Mouse (Mus musculus) midbrain, embryonic 16.5 days (tissue): Measurements from ENCODE around the gene Ric1. TPM values are rescaled to one million over a fixed set of nuclear protein-coding genes. Genes with fewer than 3 reads are reported as not detected.
A peak's percentile ranks its signal among the peaks of the same experiment; 100 is the strongest.

Experiments used
- ATAC-seq: fragments of 200-750 bp; cut with Nextera tagmentation; 2 replicates; pipeline ENCODE4 v1.8.0; 2017; ENCODE audit warnings: moderate TSS enrichment
- H3K27ac ChIP-seq: fragments of 300-500 bp; sonication (generic); 2 replicates; pipeline ENCODE4 v1.5.1; 2014; ENCODE audit warnings: mild to moderate bottlenecking, low read length, mixed read lengths
- H3K27me3 ChIP-seq: fragments of 300-500 bp; sonication (generic); 2 replicates; pipeline ENCODE4 v1.6.1; 2014; ENCODE audit warnings: low read depth, low read length, mixed read lengths; ENCODE audit not compliant: control insufficient read depth, insufficient read depth
- H3K36me3 ChIP-seq: fragments of 300-500 bp; sonication (generic); 2 replicates; pipeline ENCODE4 v1.6.1; 2014; ENCODE audit warnings: mild to moderate bottlenecking, low read length, moderate library complexity, mixed read lengths; ENCODE audit not compliant: control insufficient read depth, insufficient read depth
- H3K4me1 ChIP-seq: fragments of 300-500 bp; sonication (generic); 2 replicates; pipeline ENCODE4 v1.6.1; 2014; ENCODE audit warnings: mild to moderate bottlenecking, low read length, mixed read lengths; ENCODE audit not compliant: control insufficient read depth, insufficient read depth
- H3K4me2 ChIP-seq: fragments of 300-500 bp; sonication (generic); 2 replicates; pipeline ENCODE4 v1.6.1; 2014; ENCODE audit warnings: mild to moderate bottlenecking, low read length, mixed read lengths
- H3K4me3 ChIP-seq: fragments of 300-500 bp; sonication (generic); 2 replicates; pipeline ENCODE4 v1.5.1; 2014; ENCODE audit warnings: low read depth, mild to moderate bottlenecking, low read length, moderate library complexity, mixed read lengths
- H3K9ac ChIP-seq: fragments of 300-500 bp; sonication (generic); 2 replicates; pipeline ENCODE4 v1.6.1; 2014; ENCODE audit warnings: low read depth, low read length, mixed read lengths
- H3K9me3 ChIP-seq: fragments of 300-500 bp; sonication (generic); replicated peaks from 2 replicates; pipeline ENCODE4 v1.6.1; 2014; ENCODE audit warnings: mild to moderate bottlenecking, low read length, mixed read lengths; ENCODE audit not compliant: control insufficient read depth, poor library complexity, severe bottlenecking
- WGBS: fragments of 180-500 bp; shearing (Covaris S2); extraction: QIAGEN DNeasy Blood & Tissue Kit; methylation state at CpG from one replicate; pipeline ENCODE4 v1.1.7; 2014; 5-methylcytosine and 5-hydroxymethylcytosine counted together
- polyA plus RNA-seq: library from polyadenylated mRNA; unstranded; fragments of >200 nt; fragmentation: Nextera tagmentation; extraction: Ambion mirVana; gene quantifications from 2 replicates; pipeline ENCODE4 v1.2.1, GENCODE M21; 2015

Gene Ric1
- polyA plus RNA-seq, 1 experiment from 2014 or later = 12.6 TPM

- H3K36me3 ChIP-seq = no peaks in the 10 kb centered on the region
- no peak overlapping the region for H3K4me2 ChIP-seq
- H3K9me3 ChIP-seq = no peaks in the 10 kb centered on the region
- no peaks in the 10 kb centered on the region for H3K27me3 ChIP-seq
- no peak overlapping the region for H3K27ac ChIP-seq
- no peak overlapping the region for H3K4me3 ChIP-seq
- 78% methylated on average over 4 of the region's 4 CpGs for whole genome bisulfite sequencing
- no peak for ATAC-seq
- no peak overlapping the region for H3K9ac ChIP-seq
- H3K4me1 ChIP-seq = no peaks in the 10 kb centered on the region
These were observed 27.6 kb upstream of the Ric1 start for GRCm38 (mm10) chr19:29494454-29494853.

DNA sequence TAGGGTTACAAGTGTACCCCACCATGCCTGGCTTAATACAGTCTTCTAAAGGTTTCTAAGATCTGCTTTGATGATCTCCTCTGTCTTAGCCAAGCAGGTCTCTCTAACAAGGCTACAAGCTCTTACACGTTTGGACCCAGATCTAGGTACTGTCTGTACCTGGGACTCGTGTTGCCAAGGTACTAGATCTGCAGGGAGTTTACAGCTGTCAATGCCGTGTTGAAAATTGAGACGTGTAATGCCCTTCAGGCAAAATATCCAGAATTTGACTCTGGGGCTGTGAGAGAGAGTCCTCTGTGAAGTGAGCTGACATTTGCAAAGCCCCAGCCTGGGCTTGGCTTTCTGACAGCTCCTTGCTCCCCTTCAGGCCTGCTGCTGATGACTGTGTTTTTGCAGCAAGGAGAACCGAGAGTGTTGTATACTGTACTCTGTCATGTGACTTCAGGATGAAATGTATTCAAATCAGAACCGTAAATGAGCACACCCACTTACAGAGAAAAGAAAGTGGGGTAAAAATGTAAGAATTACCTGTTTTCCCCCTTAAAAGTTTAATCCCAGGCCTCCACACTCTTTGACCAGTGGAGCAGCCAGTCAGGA is 26.0 kb upstream of the Ric1 start:
- Histone ChIP-seq H3K4me1 (no peaks in the 10 kb centered on the region; the same call in 1 of the 2 replicates), H3K9ac (no peak overlapping the region), H3K4me3 (no peak overlapping the region), H3K9me3 (no peaks in the 10 kb centered on the region), H3K27ac (no peak overlapping the region), H3K36me3 (no peaks in the 10 kb centered on the region), H3K27me3 (no peaks in the 10 kb centered on the region), H3K4me2 (no peak overlapping the region)
- WGBS = 71% methylated on average over 6 of the region's 6 CpGs
- no peak for ATAC-seq

DNA sequence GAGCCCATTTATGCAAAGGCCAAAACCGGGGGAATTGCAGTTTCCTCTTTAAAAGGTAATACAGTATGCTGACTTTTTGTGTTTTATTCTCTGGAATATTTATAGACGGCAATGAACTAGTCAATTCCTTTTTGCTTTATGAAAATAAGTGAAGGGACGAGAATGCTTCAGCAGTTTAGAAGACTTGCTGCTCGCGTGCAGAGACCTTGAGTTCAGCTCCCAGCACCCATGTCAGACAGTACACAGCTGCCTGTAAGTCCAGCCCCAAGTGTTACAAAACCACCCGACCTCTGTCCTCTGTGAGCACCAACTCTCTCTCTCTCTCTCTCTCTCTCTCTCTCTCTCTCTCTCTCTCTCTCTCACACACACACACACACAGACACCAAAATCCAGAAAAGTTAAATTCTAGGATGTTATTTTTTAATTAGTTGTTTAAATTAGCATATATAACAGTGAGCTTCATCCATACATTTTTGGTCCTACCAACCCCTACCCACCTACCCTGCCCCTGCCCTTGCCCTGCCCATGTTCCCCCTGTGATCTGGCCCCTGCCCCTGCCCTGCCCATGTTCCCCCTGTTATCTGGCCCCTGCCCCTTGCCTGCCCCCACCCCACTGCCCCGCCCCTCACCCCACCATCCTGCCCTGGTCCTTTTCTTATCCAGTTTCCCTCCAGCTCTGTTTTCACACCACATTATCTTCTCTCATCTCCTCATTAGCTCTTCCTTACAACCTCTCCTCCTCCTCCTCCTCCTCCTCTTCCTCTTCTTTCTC is 25.1 kb upstream of the Ric1 start:
- H3K4me2 ChIP-seq = no peak overlapping the region
- no peak for ATAC-seq
- no peaks in the 10 kb centered on the region; the same call in 1 of the 2 replicates for H3K4me1 ChIP-seq
- H3K4me3 ChIP-seq = no peak overlapping the region
- no peak overlapping the region for H3K9ac ChIP-seq
- no peaks in the 10 kb centered on the region for H3K36me3 ChIP-seq
- no peak overlapping the region for H3K27ac ChIP-seq
- no peaks in the 10 kb centered on the region for H3K27me3 ChIP-seq
- 77% methylated on average over 7 of the region's 7 CpGs for WGBS
- H3K9me3 ChIP-seq = no peaks in the 10 kb centered on the region

GRCm38 (mm10) chr19:29497874-29498273 is 24.2 kb upstream of the Ric1 start:
- H3K4me3 ChIP-seq = no peak overlapping the region
- no peak overlapping the region for H3K4me2 ChIP-seq
- 91% methylated on average over 7 of the region's 7 CpGs for WGBS
- H3K9ac ChIP-seq = no peak overlapping the region
- H3K36me3 ChIP-seq = no peaks in the 10 kb centered on the region
- ATAC-seq = no peak
- no peaks in the 10 kb centered on the region for H3K9me3 ChIP-seq
- no peaks in the 10 kb centered on the region; the same call in 1 of the 2 replicates for H3K4me1 ChIP-seq
- no peak overlapping the region for H3K27ac ChIP-seq
- H3K27me3 ChIP-seq = no peaks in the 10 kb centered on the region

- no peak for ATAC-seq
- 84% methylated on average over 6 of the region's 6 CpGs for WGBS
These were observed 23.1 kb upstream of the Ric1 start for GRCm38 (mm10) chr19:29498842-29499456.

GRCm38 (mm10) chr19:29500333-29500732 is 21.7 kb upstream of the Ric1 start:
- Histone ChIP-seq H3K27ac (no peak overlapping the region), H3K4me3 (no peak overlapping the region), H3K27me3 (no peaks in the 10 kb centered on the region), H3K9ac (no peak overlapping the region), H3K4me2 (no peak overlapping the region), H3K4me1 (no peaks in the 10 kb centered on the region; the same call in 1 of the 2 replicates), H3K36me3 (no peaks in the 10 kb centered on the region), H3K9me3 (no peaks in the 10 kb centered on the region)
- ATAC-seq = no peak
- 86% methylated on average over 1 of the region's 1 CpGs for WGBS

More at GRCm38 (mm10) chr19:29498842-29499456, 23.1 kb upstream of the Ric1 start:
- no peaks in the 10 kb centered on the region for H3K9me3 ChIP-seq
- H3K9ac ChIP-seq = no peak overlapping the region
- no peaks in the 10 kb centered on the region for H3K27me3 ChIP-seq
- H3K4me3 ChIP-seq = no peak overlapping the region
- no peak overlapping the region for H3K4me2 ChIP-seq
- H3K4me1 ChIP-seq = no peaks in the 10 kb centered on the region; the same call in 1 of the 2 replicates
- H3K27ac ChIP-seq = no peak overlapping the region
- no peaks in the 10 kb centered on the region for H3K36me3 ChIP-seq

- H3K36me3 ChIP-seq = no peaks in the 10 kb centered on the region
- 0 out of 2 replicates have a peak overlapping the region, but pooled peaks have one; percentile 30 for H3K9ac ChIP-seq
- no peaks in the 10 kb centered on the region for H3K9me3 ChIP-seq
- no peaks in the 10 kb centered on the region; the same call in 1 of the 2 replicates for H3K4me1 ChIP-seq
- H3K4me2 ChIP-seq = peak overlapping the region; percentile 43; the same call in 1 of the 2 replicates
- 0 out of 2 replicates have a peak, but pooled peaks have one; percentile 39 for ATAC-seq
- 44% methylated on average over 11 of the region's 11 CpGs for WGBS
- H3K27me3 ChIP-seq = no peaks in the 10 kb centered on the region
- no peak overlapping the region for H3K4me3 ChIP-seq
- H3K27ac ChIP-seq = no peak overlapping the region
These were observed 21.0 kb upstream of the Ric1 start for GRCm38 (mm10) chr19:29501106-29501505.

GRCm38 (mm10) chr19:29501507-29501906 is 20.6 kb upstream of the Ric1 start:
- 0 out of 2 replicates have a peak, but pooled peaks have one; percentile 58 for ATAC-seq
- Histone ChIP-seq H3K27ac (no peak overlapping the region), H3K4me2 (peak overlapping the region; percentile 43; the same call in 1 of the 2 replicates)

More at GRCm38 (mm10) chr19:29501507-29501906, 20.6 kb upstream of the Ric1 start:
- WGBS = 15% methylated on average over 6 of the region's 6 CpGs
- Histone ChIP-seq H3K4me3 (no peak overlapping the region), H3K9ac (no peak overlapping the region), H3K36me3 (no peaks in the 10 kb centered on the region), H3K4me1 (no peaks in the 10 kb centered on the region; the same call in 1 of the 2 replicates), H3K27me3 (no peaks in the 10 kb centered on the region), H3K9me3 (no peaks in the 10 kb centered on the region)
